ENCODE assay signal across 9 mouse cellular contexts in genomic region chr7:31097583-31098248, GRCm38 (mm10). TPM values are rescaled to one million over a fixed set of nuclear protein-coding genes. Genes with fewer than 3 reads are reported as not detected.
DNase-seq lines count a peak whose midpoint lies in the region; ATAC-seq and TF ChIP-seq lines count a peak whose summit lies in the region.
"Had no signal": no experiment of that assay in that cellular context is flagged by ENCODE, and none has a peak within 500 bp of the region (broad histone marks: within the 10 kb centered on the region; RNA-seq: fewer than 3 reads in every experiment).

No protein-coding gene starts in this region.

- TF ChIP-seq CTCF in ES-Bruce4 (IDR thresholded peaks at IDR 0.05; ENCODE audit: low read depth, low read length) = peak; percentile 97
- peak; percentile 91 for TF ChIP-seq CTCF in lung, adult 2 months (IDR thresholded peaks at IDR 0.05; ENCODE audit: insufficient read depth, low read length)
- peak; percentile 93 for TF ChIP-seq CTCF in olfactory bulb, adult 2 months (IDR thresholded peaks at IDR 0.05; ENCODE audit: insufficient read depth, low read depth, low read length)

- intact Hi-C loops in heart, postnatal 36 days (cut with DNase I) = loop anchor here (1.0 to 5.0 kb wide), 3 partner anchors 19 to 125 kb away; partner anchors contain the start of genes Fam187b, Lgi4 and Lsr

- H3K9me3 ChIP-seq in ES-Bruce4 (replicated peaks; ENCODE audit: control insufficient read depth, insufficient read depth, low read length, poor library complexity, severe bottlenecking) = no peaks in the 10 kb centered on the region
- no peaks in the 10 kb centered on the region for H3K9me3 ChIP-seq in forebrain, embryonic 16.5 days (ENCODE audit: control insufficient read depth, low read length)

- no peaks in the 10 kb centered on the region for H3K27me3 ChIP-seq in ES-Bruce4 (ENCODE audit: control insufficient read depth, insufficient read depth, low read length, poor library complexity, severe bottlenecking)
- H3K27me3 ChIP-seq in forebrain, embryonic 16.5 days (replicated peaks; ENCODE audit: control insufficient read depth, insufficient read depth, low read length) = no peaks in the 10 kb centered on the region

- DNase-seq in cerebellum, adult 11 months = peak; percentile 85
- peak; percentile 90 to 95 for DNase-seq in heart, postnatal 36 days
- peak; percentile 78 to 94 for DNase-seq in layer of hippocampus, adult 18-20 months (ENCODE audit: low spot score in 2 of 2)
- DNase-seq in lung, adult 2 months = peak; percentile 85
- peak; percentile 74 to 84 for DNase-seq in thymus, adult 18-20 months

- peak overlapping the region; percentile 42 for H3K4me2 ChIP-seq in forebrain, embryonic 16.5 days (ENCODE audit: low read length)

- TF ChIP-seq EP300 in ES-Bruce4 (IDR thresholded peaks at IDR 0.05; ENCODE audit: insufficient read depth, low read depth, low read length) = 0 out of 2 replicates have a peak, but pooled peaks have one; percentile 30

- TF ChIP-seq POLR2A in ES-Bruce4 (IDR thresholded peaks at IDR 0.05; ENCODE audit: insufficient read depth, low read length) = no peak
- TF ChIP-seq POLR2A in lung, adult 2 months (IDR thresholded peaks at IDR 0.05; ENCODE audit: borderline replicate concordance, extremely low read depth, low read depth, low read length) = peak; percentile 3; the same call in 1 of the 2 replicates
- no peak for TF ChIP-seq POLR2A in olfactory bulb, adult 2 months (IDR thresholded peaks at IDR 0.05; ENCODE audit: insufficient read depth, low read depth, low read length)

- peak; percentile 97 for ATAC-seq in forebrain, embryonic 16.5 days

- H3K4me1 ChIP-seq in ES-Bruce4 (ENCODE audit: control insufficient read depth, insufficient read depth, low read length) = no peaks in the 10 kb centered on the region
- 0 out of 2 replicates have a peak, but pooled peaks cover 3% of the 10 kb centered on the region for H3K4me1 ChIP-seq in forebrain, embryonic 16.5 days (replicated peaks; ENCODE audit: control insufficient read depth, insufficient read depth, low read length)
- no peaks in the 10 kb centered on the region for H3K4me1 ChIP-seq in lung, adult 2 months (ENCODE audit: control insufficient read depth, insufficient read depth, low read length)
- H3K4me1 ChIP-seq in olfactory bulb, adult 2 months (ENCODE audit: control insufficient read depth, insufficient read depth, low read length) = peaks cover 25% of the 10 kb centered on the region

- H3K4me3 ChIP-seq in ES-Bruce4 (ENCODE audit: low read depth, low read length) = peak overlapping the region; percentile 51
- H3K4me3 ChIP-seq in forebrain, embryonic 16.5 days (replicated peaks; ENCODE audit: low read length) = peak overlapping the region; percentile 27
- H3K4me3 ChIP-seq in lung, adult 2 months (replicated peaks; ENCODE audit: extremely low read depth, low read depth, low read length) = no peak overlapping the region
- no peak overlapping the region for H3K4me3 ChIP-seq in olfactory bulb, adult 2 months (ENCODE audit: insufficient read depth, low read depth, low read length)

- WGBS in forebrain, embryonic 16.5 days = 49% methylated on average over 19 of the region's 20 CpGs
- 41% methylated on average over 20 of the region's 20 CpGs for WGBS in lung, adult 2 months
- WGBS in olfactory bulb, adult 2 months = 42% methylated on average over 20 of the region's 20 CpGs

- H3K9ac ChIP-seq in ES-Bruce4 (ENCODE audit: low read depth, poor library complexity, severe bottlenecking) = peak overlapping the region; percentile 31
- 0 out of 2 replicates have a peak overlapping the region, but pooled peaks have one; percentile 7 for H3K9ac ChIP-seq in forebrain, embryonic 16.5 days (replicated peaks; ENCODE audit: low read depth, low read length)

- no peak overlapping the region for H3K27ac ChIP-seq in ES-Bruce4 (ENCODE audit: insufficient read depth, low read length)
- no peak overlapping the region for H3K27ac ChIP-seq in forebrain, embryonic 16.5 days (ENCODE audit: low read length)
- no peak overlapping the region for H3K27ac ChIP-seq in olfactory bulb, adult 2 months (ENCODE audit: insufficient read depth, low read depth, low read length)
- H3K27ac ChIP-seq: macrophage had no signal

- no peaks in the 10 kb centered on the region for H3K36me3 ChIP-seq in ES-Bruce4 (ENCODE audit: control insufficient read depth, insufficient read depth, low read length, poor library complexity, severe bottlenecking)
- no peaks in the 10 kb centered on the region for H3K36me3 ChIP-seq in forebrain, embryonic 16.5 days (ENCODE audit: control insufficient read depth, insufficient read depth)

RNA-seq across cellular contexts. Expression of gene Hpn, which starts 17.4 kb away (rescaled TPM):
- polyA plus RNA-seq in ES-Bruce4 (2011; ENCODE audit: insufficient read depth, insufficient read length, low read depth, missing spikeins) = 27.6 and 28.7 TPM in 2 replicates
- polyA plus RNA-seq in forebrain, embryonic 16.5 days (2015; fragmentation: Nextera tagmentation; extraction: Ambion mirVana) = 0.88 TPM in 1 of 2 replicates, not detected in the other
- total RNA-seq in heart, postnatal 36 days (2021) = 1 to 10 TPM; 1.9 to 3.9 TPM
- 1 to 10 TPM; 4.3 to 7.0 TPM for total RNA-seq in layer of hippocampus, adult 18-20 months (2021)
- polyA plus RNA-seq in lung, adult 2 months (2012; rRNA removed) = 30.1 and 34.5 TPM in 2 replicates
- not detected in 2 replicates for polyA plus RNA-seq in olfactory bulb, adult 2 months (2012; ENCODE audit: insufficient read depth, insufficient read length, low replicate concordance, missing spikeins)

RNA-seq across cellular contexts. Expression of gene Fxyd3, which starts 21.2 kb away (rescaled TPM):
- 1.9 TPM in 1 of 2 replicates, not detected in the other for polyA plus RNA-seq in ES-Bruce4 (2011; ENCODE audit: insufficient read depth, insufficient read length, low read depth, missing spikeins)
- polyA plus RNA-seq in forebrain, embryonic 16.5 days (2015; fragmentation: Nextera tagmentation; extraction: Ambion mirVana) = 0.15 and 0.66 TPM in 2 replicates
- 1 to 10 TPM; 1.1 to 2.3 TPM for total RNA-seq in heart, postnatal 36 days (2021)
- under 1 TPM; 0.58 to 0.92 TPM for total RNA-seq in layer of hippocampus, adult 18-20 months (2021)
- polyA plus RNA-seq in lung, adult 2 months (2012; rRNA removed) = 16.4 and 43.2 TPM in 2 replicates
- not detected in 2 replicates for polyA plus RNA-seq in olfactory bulb, adult 2 months (2012; ENCODE audit: insufficient read depth, insufficient read length, low replicate concordance, missing spikeins)
- polyA plus RNA-seq: macrophage had no signal

RNA-seq across cellular contexts. Expression of gene Scn1b, which starts 29.1 kb away (rescaled TPM):
- polyA plus RNA-seq in ES-Bruce4 (2011; ENCODE audit: insufficient read depth, insufficient read length, low read depth, missing spikeins) = 26.1 and 27.5 TPM in 2 replicates
- polyA plus RNA-seq in forebrain, embryonic 16.5 days (2015; fragmentation: Nextera tagmentation; extraction: Ambion mirVana) = 4.1 and 5.3 TPM in 2 replicates
- total RNA-seq in heart, postnatal 36 days (2021) = 10 to 100 TPM; 29.2 to 29.5 TPM
- 100 to 1,000 TPM; 669 to 714 TPM for total RNA-seq in layer of hippocampus, adult 18-20 months (2021)
- polyA plus RNA-seq in lung, adult 2 months (2012; rRNA removed) = 26.6 and 43.9 TPM in 2 replicates
- polyA plus RNA-seq in olfactory bulb, adult 2 months (2012; ENCODE audit: insufficient read depth, insufficient read length, low replicate concordance, missing spikeins) = not detected in 2 replicates

RNA-seq across cellular contexts. Expression of gene Lgi4, which starts 38.6 kb away (rescaled TPM):
- polyA plus RNA-seq in ES-Bruce4 (2011; ENCODE audit: insufficient read depth, insufficient read length, low read depth, missing spikeins) = 0.88 TPM in 1 of 2 replicates, not detected in the other
- polyA plus RNA-seq in forebrain, embryonic 16.5 days (2015; fragmentation: Nextera tagmentation; extraction: Ambion mirVana) = 0.20 and 0.24 TPM in 2 replicates
- total RNA-seq in heart, postnatal 36 days (2021) = 1 to 10 TPM; 3.6 to 5.2 TPM
- total RNA-seq in layer of hippocampus, adult 18-20 months (2021) = 10 to 100 TPM; 37.9 to 40.4 TPM
- 6.8 TPM in 2 replicates for polyA plus RNA-seq in lung, adult 2 months (2012; rRNA removed)
- not detected in 2 replicates for polyA plus RNA-seq in olfactory bulb, adult 2 months (2012; ENCODE audit: insufficient read depth, insufficient read length, low replicate concordance, missing spikeins)

RNA-seq across cellular contexts. Expression of gene Fxyd1, which starts 40.7 kb away (rescaled TPM):
- 2.1 TPM in 2 replicates for polyA plus RNA-seq in ES-Bruce4 (2011; ENCODE audit: insufficient read depth, insufficient read length, low read depth, missing spikeins)
- 10.7 and 14.5 TPM in 2 replicates for polyA plus RNA-seq in forebrain, embryonic 16.5 days (2015; fragmentation: Nextera tagmentation; extraction: Ambion mirVana)
- total RNA-seq in heart, postnatal 36 days (2021) = 100 to 1,000 TPM; 863 to 996 TPM
- total RNA-seq in layer of hippocampus, adult 18-20 months (2021) = 100 to 1,000 TPM; 113 to 114 TPM
- 330 and 336 TPM in 2 replicates for polyA plus RNA-seq in lung, adult 2 months (2012; rRNA removed)
- not detected in 2 replicates for polyA plus RNA-seq in olfactory bulb, adult 2 months (2012; ENCODE audit: insufficient read depth, insufficient read length, low replicate concordance, missing spikeins)
- polyA plus RNA-seq: macrophage had no signal

Comparison
In these comparisons a context has a peak if more than half of its experiments do, and no peak if none do; other contexts are left out.
1. H3K4me3 ChIP-seq: peak in ES-Bruce4 (single experiment) and forebrain, embryonic 16.5 days (single experiment); none in lung, adult 2 months (single experiment) and olfactory bulb, adult 2 months (single experiment).
2. RNA of gene Hpn, which starts 17.4 kb away (polyA plus RNA-seq): 30.1 to 34.5 TPM in lung, adult 2 months and 27.6 to 28.7 TPM in ES-Bruce4; 0.88 TPM in forebrain, embryonic 16.5 days and not detected in olfactory bulb, adult 2 months; every median in the first group is over 10 times any median in the second.
3. Peak in every context shown above with its lines, with median percentiles within 50 percentile points of each other: CTCF ChIP-seq and DNase-seq.